Mouse (Mus musculus) myocyte (in vitro differentiated cells): ENCODE results near the gene Tgm1. TPM values are rescaled to one million over a fixed set of nuclear protein-coding genes. Genes with fewer than 3 reads are reported as not detected.

ENCODE experiments used
- H3K27me3 ChIP-seq: one replicate; pipeline ENCODE4 v1.6.1; 2011; ENCODE audit not compliant: control insufficient read depth, insufficient read depth, insufficient read length
- H3K36me3 ChIP-seq: one replicate; pipeline ENCODE4 v1.6.1; 2011; ENCODE audit not compliant: control insufficient read depth, insufficient read depth
- H3K4me2 ChIP-seq: one replicate; pipeline ENCODE4 v1.6.1; 2011; ENCODE audit warnings: low read depth, control low read depth
- H3K4me3 ChIP-seq: one replicate; pipeline ENCODE4 v1.5.1; 2011; ENCODE audit warnings: mild to moderate bottlenecking, control low read depth, moderate library complexity
- H3K79me2 ChIP-seq: one replicate; pipeline ENCODE4 v1.6.1; 2011; ENCODE audit not compliant: control insufficient read depth, insufficient read depth
- H3ac ChIP-seq: one replicate; pipeline ENCODE4 v1.6.1; 2011; ENCODE audit not compliant: control insufficient read depth, insufficient read length
- CEBPB ChIP-seq: IDR thresholded peaks from 2 replicates; pipeline ENCODE4 v1.6.1; 2011; ENCODE audit warnings: mild to moderate bottlenecking, moderate library complexity; ENCODE audit not compliant: poor library complexity, insufficient read depth, severe bottlenecking
- E2F4 ChIP-seq: IDR thresholded peaks from one replicate; pipeline ENCODE4 v1.6.1; 2011; ENCODE audit warnings: mild to moderate bottlenecking, control low read depth, moderate library complexity; ENCODE audit not compliant: insufficient read depth
- MAX ChIP-seq: IDR thresholded peaks from one replicate; pipeline ENCODE4 v1.6.1; 2011; ENCODE audit warnings: low read depth, mild to moderate bottlenecking, control low read depth
- MYOD1 ChIP-seq, 3 experiments: IDR thresholded peaks; one replicate each; pipeline ENCODE4 v1.6.1; 2011; ENCODE audit warnings: control low read depth in 2 of 3, low read depth in 2 of 3, mild to moderate bottlenecking in 2 of 3, moderate library complexity in 1 of 3; ENCODE audit not compliant: insufficient read length in 2 of 3, control insufficient read depth in 1 of 3
- MYOG ChIP-seq, 3 experiments: IDR thresholded peaks; one replicate each; pipeline ENCODE4 v1.6.1; 2011; ENCODE audit warnings: control low read depth in 2 of 3, low read depth in 2 of 3, mild to moderate bottlenecking in 2 of 3; ENCODE audit not compliant: insufficient read length in 2 of 3, control insufficient read depth in 1 of 3, insufficient read depth in 1 of 3
- POLR2A ChIP-seq: IDR thresholded peaks from one replicate; pipeline ENCODE4 v1.6.1; 2011; ENCODE audit warnings: low read depth, mild to moderate bottlenecking, control low read depth, moderate library complexity; ENCODE audit not compliant: insufficient read length
- POLR2AphosphoS2 ChIP-seq: IDR thresholded peaks from one replicate; pipeline ENCODE4 v1.6.1; 2011; ENCODE audit warnings: low read depth, control low read depth; ENCODE audit not compliant: insufficient read length
- REST ChIP-seq: IDR thresholded peaks from one replicate; pipeline ENCODE4 v1.6.1; 2011; ENCODE audit warnings: mild to moderate bottlenecking, control low read depth, moderate library complexity; ENCODE audit not compliant: insufficient read depth, insufficient read length
- SRF ChIP-seq: IDR thresholded peaks from one replicate; pipeline ENCODE4 v1.6.1; 2011; ENCODE audit warnings: low read depth; ENCODE audit not compliant: control insufficient read depth, insufficient read length
- TCF12 ChIP-seq: IDR thresholded peaks from one replicate; pipeline ENCODE4 v1.6.1; 2011; ENCODE audit warnings: mild to moderate bottlenecking, control low read depth; ENCODE audit not compliant: poor library complexity, insufficient read depth, severe bottlenecking
- TCF3 ChIP-seq: IDR thresholded peaks from one replicate; pipeline ENCODE4 v1.6.1; 2011; ENCODE audit warnings: low read depth, control low read depth; ENCODE audit not compliant: insufficient read length
- USF1 ChIP-seq: IDR thresholded peaks from one replicate; pipeline ENCODE4 v1.6.1; 2011; ENCODE audit warnings: low read depth, mild to moderate bottlenecking, control low read depth, moderate library complexity
- polyA plus RNA-seq: library from polyadenylated mRNA; unstranded; fragments of >200 nt; fragmentation: generic; extraction: Trizol; gene quantifications from one replicate; pipeline ENCODE4 v1.2.1, GENCODE M21; 2012; ENCODE audit warnings: missing spikeins

Gene Tgm1
- polyA plus RNA-seq, 1 experiment, result 0.06 TPM

DNA sequence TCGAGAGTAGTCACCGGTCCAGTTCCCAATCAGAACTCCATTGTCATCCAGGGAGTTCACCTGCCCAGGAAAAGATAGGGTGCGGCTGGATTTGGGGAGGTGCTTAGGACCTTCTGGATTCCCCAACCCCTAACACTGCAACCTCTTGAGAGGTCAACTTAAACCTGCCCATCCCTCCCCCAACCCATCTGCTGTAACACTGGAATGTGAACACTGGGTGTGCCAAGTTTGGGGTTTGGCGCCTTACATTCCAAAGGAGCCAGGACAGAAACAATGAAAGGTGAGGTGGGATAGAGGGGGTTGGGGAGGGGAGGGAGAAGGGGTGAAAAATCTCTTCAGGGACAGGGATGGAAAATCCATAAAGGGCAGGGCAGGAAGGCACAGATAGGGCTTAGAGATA, 4.2 kb downstream of the Tgm1 start:
- no peak overlapping the region for H3K4me3 ChIP-seq
- H3K79me2 ChIP-seq, result no peaks in the 10 kb centered on the region
- H3K4me2 ChIP-seq, result no peak overlapping the region
- H3K27me3 ChIP-seq, result no peaks in the 10 kb centered on the region
- no peak overlapping the region for H3ac ChIP-seq
- no peaks in the 10 kb centered on the region for H3K36me3 ChIP-seq
- TF ChIP-seq POLR2A (no peak), USF1 (no peak), TCF3 (no peak), E2F4 (no peak), MYOD1 (IDR thresholded peaks at IDR 0.05; ENCODE audit: control insufficient read depth in 1 of 3, insufficient read length in 2 of 3, low read depth in 2 of 3) (no peak), REST (no peak), CEBPB (no peak), SRF (no peak), MYOG (IDR thresholded peaks at IDR 0.05; ENCODE audit: control insufficient read depth in 1 of 3, insufficient read depth in 1 of 3, insufficient read length in 2 of 3, low read depth in 2 of 3) (no peak), MAX (no peak), TCF12 (no peak), POLR2AphosphoS2 (no peak)

- H3K36me3 ChIP-seq, result no peaks in the 10 kb centered on the region
- no peaks in the 10 kb centered on the region for H3K79me2 ChIP-seq
- no peak overlapping the region for H3K4me2 ChIP-seq
- no peak overlapping the region for H3K4me3 ChIP-seq
- H3ac ChIP-seq, result no peak overlapping the region
- TF ChIP-seq REST (no peak), E2F4 (no peak), USF1 (no peak), TCF3 (no peak), SRF (no peak), CEBPB (no peak), TCF12 (no peak), MYOG (IDR thresholded peaks at IDR 0.05; ENCODE audit: control insufficient read depth in 1 of 3, insufficient read depth in 1 of 3, insufficient read length in 2 of 3, low read depth in 2 of 3) (no peak), MYOD1 (IDR thresholded peaks at IDR 0.05; ENCODE audit: control insufficient read depth in 1 of 3, insufficient read length in 2 of 3, low read depth in 2 of 3) (no peak), POLR2AphosphoS2 (no peak), POLR2A (no peak), MAX (no peak)
- H3K27me3 ChIP-seq, result no peaks in the 10 kb centered on the region
These were observed 6.3 kb downstream of the Tgm1 start for GRCm38 (mm10) chr14:55707397-55707796.

DNA sequence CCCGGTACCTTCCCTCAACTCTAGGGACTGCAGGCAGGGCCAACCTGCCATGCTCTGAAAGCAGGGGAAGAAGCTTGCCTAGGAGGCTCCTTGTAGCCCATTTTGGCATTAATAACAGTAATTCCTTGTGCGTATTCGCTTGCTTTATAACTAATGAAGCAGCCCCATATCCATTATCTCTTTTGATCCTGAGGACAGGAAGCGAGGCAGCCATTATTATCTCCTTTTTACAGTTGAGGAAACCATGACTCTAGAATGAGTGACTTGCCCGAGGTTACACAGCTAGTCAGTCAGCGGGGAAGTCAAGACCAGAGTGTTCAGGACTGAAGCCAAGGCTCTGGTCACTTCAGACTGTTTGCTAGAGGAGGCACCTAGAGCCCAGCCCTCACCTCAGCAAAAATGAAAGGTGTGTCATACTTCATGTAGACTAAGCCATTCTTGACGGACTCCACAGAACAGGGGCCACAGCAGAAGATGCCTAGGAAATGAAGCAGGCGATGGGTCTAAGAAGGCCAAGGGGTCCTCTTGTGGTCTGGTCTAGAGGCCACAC, 7.6 kb downstream of the Tgm1 start:
- Histone ChIP-seq H3ac (no peak overlapping the region), H3K27me3 (no peaks in the 10 kb centered on the region), H3K79me2 (no peaks in the 10 kb centered on the region), H3K4me3 (no peak overlapping the region), H3K4me2 (no peak overlapping the region), H3K36me3 (no peaks in the 10 kb centered on the region)
- TF ChIP-seq POLR2A (no peak), TCF12 (no peak), TCF3 (no peak), MYOG (IDR thresholded peaks at IDR 0.05; ENCODE audit: control insufficient read depth in 1 of 3, insufficient read depth in 1 of 3, insufficient read length in 2 of 3, low read depth in 2 of 3) (no peak), MAX (no peak), POLR2AphosphoS2 (no peak), MYOD1 (IDR thresholded peaks at IDR 0.05; ENCODE audit: control insufficient read depth in 1 of 3, insufficient read length in 2 of 3, low read depth in 2 of 3) (no peak), CEBPB (no peak), SRF (no peak), REST (no peak), USF1 (no peak), E2F4 (no peak)

DNA sequence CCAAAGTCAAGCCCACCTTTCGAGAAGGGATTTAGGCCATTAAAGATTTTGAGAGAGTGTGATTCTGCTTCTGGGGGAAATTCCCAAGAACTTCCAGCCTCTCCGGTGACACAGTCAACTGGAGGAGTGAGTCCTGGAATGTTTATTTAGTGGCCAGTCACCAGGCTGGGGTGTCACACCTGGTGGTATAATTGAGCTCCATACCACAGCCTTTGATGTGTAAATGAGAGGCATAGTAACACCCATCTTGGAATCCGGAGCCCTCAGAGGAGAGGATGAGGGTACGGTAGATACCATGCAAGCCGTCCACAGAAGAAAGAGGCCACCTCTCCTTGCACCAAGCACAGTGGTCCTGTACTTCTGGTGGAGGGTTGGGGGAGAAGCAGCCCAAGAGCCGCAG, 11.0 kb downstream of the Tgm1 start:
- TF ChIP-seq SRF (no peak), MYOG (IDR thresholded peaks at IDR 0.05; ENCODE audit: control insufficient read depth in 1 of 3, insufficient read depth in 1 of 3, insufficient read length in 2 of 3, low read depth in 2 of 3) (no peak), USF1 (no peak), POLR2AphosphoS2 (no peak), TCF12 (no peak), E2F4 (no peak), MYOD1 (IDR thresholded peaks at IDR 0.05; ENCODE audit: control insufficient read depth in 1 of 3, insufficient read length in 2 of 3, low read depth in 2 of 3) (no peak), TCF3 (no peak), REST (no peak), CEBPB (no peak), POLR2A (no peak), MAX (no peak)
- Histone ChIP-seq H3K4me2 (no peak overlapping the region), H3ac (no peak overlapping the region), H3K36me3 (no peaks in the 10 kb centered on the region), H3K79me2 (no peaks in the 10 kb centered on the region), H3K27me3 (peaks cover 4% of the 10 kb centered on the region), H3K4me3 (no peak overlapping the region)
